Mouse (Mus musculus): ENCODE results near the gene Vmn2r52. TPM values are rescaled to one million over a fixed set of nuclear protein-coding genes. Genes with fewer than 3 reads are reported as not detected.

The Vmn2r52 gene
- under 1 TPM; 0.07 to 0.11 TPM for polyA plus RNA-seq (2017; shearing (Covaris generic))

GRCm38 (mm10) chr7:10176473-10176872, at the start of gene Vmn2r52:
Gene Vmn2r52, minus strand, starts transcription at chr7:10176573.

GRCm38 (mm10) chr7:10105641-10106040, 70.7 kb downstream of the Vmn2r52 start, which contains the start of gene Vmn2r51:
Gene Vmn2r51, minus strand, starts transcription at chr7:10105741.

Other genes starting within 250 kb of the Vmn2r52 start
- gene Vmn2r48, start 223.0 kb downstream of the Vmn2r52 start, polyA plus RNA-seq (2017; shearing (Covaris generic)) = not detected
- under 1 TPM in 1 of 2 experiments, not detected in 1; 0.16 TPM for gene Vmn2r49, start 184.3 kb downstream of the Vmn2r52 start, polyA plus RNA-seq (2017; shearing (Covaris generic))
- gene Vmn2r50, start 123.3 kb downstream of the Vmn2r52 start, polyA plus RNA-seq (2017; shearing (Covaris generic)) = under 1 TPM in 1 of 2 experiments, not detected in 1; 0.49 TPM
- under 1 TPM in 1 of 2 experiments, not detected in 1; 0.14 TPM for gene Vmn2r51, start 70.8 kb downstream of the Vmn2r52 start, polyA plus RNA-seq (2017; shearing (Covaris generic))
- gene Vmn1r66, start 101.4 kb upstream of the Vmn2r52 start, polyA plus RNA-seq (2017; shearing (Covaris generic)) = not detected

All from activated CD4-positive, CD25-positive, alpha-beta regulatory T cell (primary cell).